Mouse (Mus musculus): ENCODE measurements around the gene Rapgef2. TPM values are rescaled to one million over a fixed set of nuclear protein-coding genes. Genes with fewer than 3 reads are reported as not detected.

The Rapgef2 gene
- polyA plus RNA-seq, 1 experiment from 2014 or later: 14.6 TPM

GRCm38 (mm10) chr3:79126857-79127256 lies 159.5 kb downstream of the Rapgef2 start:
- WGBS: 89% methylated on average over 6 of the region's 6 CpGs
- ATAC-seq (ENCODE audit: low read depth): no peak
- Histone ChIP-seq H3K27ac (ENCODE audit: low read depth, low read length) (no peak overlapping the region), H3K4me1 (ENCODE audit: control insufficient read depth, insufficient read depth, low read length) (no peaks in the 10 kb centered on the region), H3K4me2 (ENCODE audit: low read depth, low read length) (no peak overlapping the region), H3K9ac (replicated peaks; ENCODE audit: low read depth, low read length) (no peak overlapping the region), H3K27me3 (ENCODE audit: control insufficient read depth, insufficient read depth, low read length) (no peaks in the 10 kb centered on the region), H3K36me3 (ENCODE audit: control insufficient read depth, insufficient read depth, low read length) (no peaks in the 10 kb centered on the region), H3K9me3 (ENCODE audit: control insufficient read depth, low read length) (no peaks in the 10 kb centered on the region), H3K4me3 (ENCODE audit: low read depth, low read length) (no peak overlapping the region)

GRCm38 (mm10) chr3:79121391-79121790 lies 164.9 kb downstream of the Rapgef2 start:
- WGBS: 66% methylated on average over 7 of the region's 7 CpGs
- H3K9me3 ChIP-seq (ENCODE audit: control insufficient read depth, low read length): no peaks in the 10 kb centered on the region
- no peak overlapping the region for H3K4me3 ChIP-seq (ENCODE audit: low read depth, low read length)
- no peaks in the 10 kb centered on the region for H3K36me3 ChIP-seq (ENCODE audit: control insufficient read depth, insufficient read depth, low read length)
- no peak overlapping the region for H3K4me2 ChIP-seq (ENCODE audit: low read depth, low read length)
- H3K9ac ChIP-seq (replicated peaks; ENCODE audit: low read depth, low read length): no peak overlapping the region
- H3K27me3 ChIP-seq (ENCODE audit: control insufficient read depth, insufficient read depth, low read length): no peaks in the 10 kb centered on the region
- ATAC-seq (ENCODE audit: low read depth): peak; percentile 63
- peak overlapping the region; percentile 12; the same call in 1 of the 2 replicates for H3K27ac ChIP-seq (ENCODE audit: low read depth, low read length)
- H3K4me1 ChIP-seq (ENCODE audit: control insufficient read depth, insufficient read depth, low read length): no peaks in the 10 kb centered on the region

- no peaks in the 10 kb centered on the region for H3K4me1 ChIP-seq (ENCODE audit: control insufficient read depth, insufficient read depth, low read length)
- no peaks in the 10 kb centered on the region for H3K9me3 ChIP-seq (ENCODE audit: control insufficient read depth, low read length)
- H3K27ac ChIP-seq (ENCODE audit: low read depth, low read length): no peak overlapping the region
- no peaks in the 10 kb centered on the region for H3K27me3 ChIP-seq (ENCODE audit: control insufficient read depth, insufficient read depth, low read length)
- no peak overlapping the region for H3K9ac ChIP-seq (replicated peaks; ENCODE audit: low read depth, low read length)
- no peak overlapping the region for H3K4me2 ChIP-seq (ENCODE audit: low read depth, low read length)
- no peak overlapping the region for H3K4me3 ChIP-seq (ENCODE audit: low read depth, low read length)
- WGBS: 95% methylated on average over 12 of the region's 12 CpGs
- no peak for ATAC-seq (ENCODE audit: low read depth)
- no peaks in the 10 kb centered on the region for H3K36me3 ChIP-seq (ENCODE audit: control insufficient read depth, insufficient read depth, low read length)
Observed at GRCm38 (mm10) chr3:79119983-79120382, 166.3 kb downstream of the Rapgef2 start.

GRCm38 (mm10) chr3:79110153-79110552 lies 176.2 kb downstream of the Rapgef2 start:
- 94% methylated on average over 6 of the region's 6 CpGs for WGBS
- no peak overlapping the region for H3K4me2 ChIP-seq (ENCODE audit: low read depth, low read length)
- no peaks in the 10 kb centered on the region for H3K4me1 ChIP-seq (ENCODE audit: control insufficient read depth, insufficient read depth, low read length)
- ATAC-seq (ENCODE audit: low read depth): no peak
- H3K9ac ChIP-seq (replicated peaks; ENCODE audit: low read depth, low read length): no peak overlapping the region
- no peaks in the 10 kb centered on the region for H3K9me3 ChIP-seq (ENCODE audit: control insufficient read depth, low read length)
- H3K36me3 ChIP-seq (ENCODE audit: control insufficient read depth, insufficient read depth, low read length): no peaks in the 10 kb centered on the region
- no peak overlapping the region for H3K27ac ChIP-seq (ENCODE audit: low read depth, low read length)
- no peaks in the 10 kb centered on the region for H3K27me3 ChIP-seq (ENCODE audit: control insufficient read depth, insufficient read depth, low read length)
- H3K4me3 ChIP-seq (ENCODE audit: low read depth, low read length): no peak overlapping the region

GRCm38 (mm10) chr3:79108246-79108645 lies 178.1 kb downstream of the Rapgef2 start:
- ATAC-seq (ENCODE audit: low read depth): no peak
- H3K4me3 ChIP-seq (ENCODE audit: low read depth, low read length): no peak overlapping the region
- no peak overlapping the region for H3K4me2 ChIP-seq (ENCODE audit: low read depth, low read length)
- H3K9ac ChIP-seq (replicated peaks; ENCODE audit: low read depth, low read length): no peak overlapping the region
- no peak overlapping the region for H3K27ac ChIP-seq (ENCODE audit: low read depth, low read length)
- no peaks in the 10 kb centered on the region for H3K27me3 ChIP-seq (ENCODE audit: control insufficient read depth, insufficient read depth, low read length)
- WGBS: 90% methylated on average over 6 of the region's 6 CpGs
- peaks cover 6% of the 10 kb centered on the region; the same call in 1 of the 2 replicates for H3K36me3 ChIP-seq (ENCODE audit: control insufficient read depth, insufficient read depth, low read length)
- no peaks in the 10 kb centered on the region for H3K4me1 ChIP-seq (ENCODE audit: control insufficient read depth, insufficient read depth, low read length)
- no peaks in the 10 kb centered on the region for H3K9me3 ChIP-seq (ENCODE audit: control insufficient read depth, low read length)

GRCm38 (mm10) chr3:79106360-79106759 lies 180.0 kb downstream of the Rapgef2 start:
- H3K4me3 ChIP-seq (ENCODE audit: low read depth, low read length): no peak overlapping the region
- H3K27ac ChIP-seq (ENCODE audit: low read depth, low read length): no peak overlapping the region
- H3K4me1 ChIP-seq (ENCODE audit: control insufficient read depth, insufficient read depth, low read length): no peaks in the 10 kb centered on the region
- H3K9ac ChIP-seq (replicated peaks; ENCODE audit: low read depth, low read length): no peak overlapping the region
- H3K4me2 ChIP-seq (ENCODE audit: low read depth, low read length): no peak overlapping the region
- WGBS: 86% methylated on average over 2 of the region's 2 CpGs
- H3K27me3 ChIP-seq (ENCODE audit: control insufficient read depth, insufficient read depth, low read length): no peaks in the 10 kb centered on the region
- peaks cover 6% of the 10 kb centered on the region; the same call in 1 of the 2 replicates for H3K36me3 ChIP-seq (ENCODE audit: control insufficient read depth, insufficient read depth, low read length)
- no peak for ATAC-seq (ENCODE audit: low read depth)
- no peaks in the 10 kb centered on the region for H3K9me3 ChIP-seq (ENCODE audit: control insufficient read depth, low read length)

GRCm38 (mm10) chr3:79103604-79104003 lies 182.7 kb downstream of the Rapgef2 start:
- 96% methylated on average over 9 of the region's 9 CpGs for WGBS
- Histone ChIP-seq H3K9me3 (ENCODE audit: control insufficient read depth, low read length) (no peaks in the 10 kb centered on the region), H3K27ac (ENCODE audit: low read depth, low read length) (no peak overlapping the region), H3K4me2 (ENCODE audit: low read depth, low read length) (no peak overlapping the region), H3K4me3 (ENCODE audit: low read depth, low read length) (no peak overlapping the region), H3K27me3 (ENCODE audit: control insufficient read depth, insufficient read depth, low read length) (no peaks in the 10 kb centered on the region), H3K36me3 (ENCODE audit: control insufficient read depth, insufficient read depth, low read length) (peaks cover 9% of the 10 kb centered on the region; the same call in 1 of the 2 replicates), H3K4me1 (ENCODE audit: control insufficient read depth, insufficient read depth, low read length) (no peaks in the 10 kb centered on the region), H3K9ac (replicated peaks; ENCODE audit: low read depth, low read length) (no peak overlapping the region)
- no peak for ATAC-seq (ENCODE audit: low read depth)

- Histone ChIP-seq H3K9me3 (ENCODE audit: control insufficient read depth, low read length) (no peaks in the 10 kb centered on the region), H3K4me3 (ENCODE audit: low read depth, low read length) (no peak overlapping the region), H3K4me2 (ENCODE audit: low read depth, low read length) (no peak overlapping the region), H3K27ac (ENCODE audit: low read depth, low read length) (no peak overlapping the region), H3K9ac (replicated peaks; ENCODE audit: low read depth, low read length) (no peak overlapping the region), H3K4me1 (ENCODE audit: control insufficient read depth, insufficient read depth, low read length) (no peaks in the 10 kb centered on the region), H3K36me3 (ENCODE audit: control insufficient read depth, insufficient read depth, low read length) (peaks cover 15% of the 10 kb centered on the region; the same call in 1 of the 2 replicates), H3K27me3 (ENCODE audit: control insufficient read depth, insufficient read depth, low read length) (no peaks in the 10 kb centered on the region)
- WGBS: 93% methylated on average over 6 of the region's 6 CpGs
- ATAC-seq (ENCODE audit: low read depth): no peak
Observed at GRCm38 (mm10) chr3:79101737-79102136, 184.6 kb downstream of the Rapgef2 start.

- H3K4me1 ChIP-seq (ENCODE audit: control insufficient read depth, insufficient read depth, low read length): no peaks in the 10 kb centered on the region
- no peaks in the 10 kb centered on the region for H3K27me3 ChIP-seq (ENCODE audit: control insufficient read depth, insufficient read depth, low read length)
- ATAC-seq (ENCODE audit: low read depth): no peak
- H3K9me3 ChIP-seq (ENCODE audit: control insufficient read depth, low read length): no peaks in the 10 kb centered on the region
- H3K9ac ChIP-seq (replicated peaks; ENCODE audit: low read depth, low read length): no peak overlapping the region
- WGBS: 93% methylated on average over 7 of the region's 7 CpGs
- H3K4me3 ChIP-seq (ENCODE audit: low read depth, low read length): no peak overlapping the region
- no peak overlapping the region for H3K4me2 ChIP-seq (ENCODE audit: low read depth, low read length)
- H3K27ac ChIP-seq (ENCODE audit: low read depth, low read length): no peak overlapping the region
- H3K36me3 ChIP-seq (ENCODE audit: control insufficient read depth, insufficient read depth, low read length): peaks cover 15% of the 10 kb centered on the region; the same call in 1 of the 2 replicates
Observed at GRCm38 (mm10) chr3:79100831-79101230, 185.5 kb downstream of the Rapgef2 start.

All from neural tube, embryonic 14.5 days (tissue).